Mouse (Mus musculus) T-helper 2 cell (primary cell): ENCODE measurements at regions not wholly inside any gene's neighbourhood (a gene's known extent, or its start where the extent isn't known, plus 50 kb on each side); places are given as distances from the start of the nearest gene placed in this dataset.

Experiments
- in situ Hi-C: fragments of 300-600 bp; cut with MboI, MseI; formaldehyde crosslinking; loops from one replicate; pipeline ENCODE4 v1.15.1; 2025; ENCODE audit warnings: high pct_unique_total_duplicates

- in situ Hi-C loops = no loop called here
Observed at GRCm38 (mm10) chr9:59153945-59154344, 117.7 kb upstream of the Neo1 start.

- in situ Hi-C loops = no loop called here
Observed at GRCm38 (mm10) chr9:59153126-59153525, 116.9 kb upstream of the Neo1 start.

- in situ Hi-C loops = no loop called here
Observed at GRCm38 (mm10) chr9:59144256-59144800, 108.1 kb upstream of the Neo1 start.

- in situ Hi-C loops = no loop called here
Observed at GRCm38 (mm10) chr9:59143610-59144009, 107.4 kb upstream of the Neo1 start.

GRCm38 (mm10) chr9:59134171-59135041 is 98.2 kb upstream of the Neo1 start:
- in situ Hi-C loops = loop anchor here (5.0 kb wide), 1 partner anchor 38 kb away; no protein-coding TSS in a partner anchor

- in situ Hi-C loops = loop anchor here (5.0 kb wide), 1 partner anchor 42 kb away; no protein-coding TSS in a partner anchor
Observed at GRCm38 (mm10) chr9:59129699-59130340, 93.6 kb upstream of the Neo1 start.

- in situ Hi-C loops = no loop called here
Observed at GRCm38 (mm10) chr9:59129252-59129651, 93.0 kb upstream of the Neo1 start.

GRCm38 (mm10) chr9:59128023-59128422 is 91.8 kb upstream of the Neo1 start:
- in situ Hi-C loops = no loop called here

- in situ Hi-C loops = no loop called here
Observed at GRCm38 (mm10) chr9:59125886-59126285, 89.6 kb upstream of the Neo1 start.

- in situ Hi-C loops = no loop called here
Observed at GRCm38 (mm10) chr9:59116561-59116960, 80.3 kb upstream of the Neo1 start.

- in situ Hi-C loops = no loop called here
Observed at GRCm38 (mm10) chr9:59113859-59114258, 77.6 kb upstream of the Neo1 start.

- in situ Hi-C loops = no loop called here
Observed at GRCm38 (mm10) chr9:59099738-59100137, 63.5 kb upstream of the Neo1 start.

GRCm38 (mm10) chr9:59097564-59097963 is 61.3 kb upstream of the Neo1 start:
- in situ Hi-C loops = no loop called here

GRCm38 (mm10) chr9:59096551-59097268 is 60.5 kb upstream of the Neo1 start:
- in situ Hi-C loops = no loop called here

GRCm38 (mm10) chr9:59095626-59096025 is 59.4 kb upstream of the Neo1 start:
- in situ Hi-C loops = no loop called here

- in situ Hi-C loops = no loop called here
Observed at GRCm38 (mm10) chr9:59094106-59094505, 57.9 kb upstream of the Neo1 start.

- in situ Hi-C loops = no loop called here
Observed at GRCm38 (mm10) chr9:59091179-59091578, 54.9 kb upstream of the Neo1 start.

- in situ Hi-C loops = no loop called here
Observed at GRCm38 (mm10) chr9:59087704-59088103, 51.5 kb upstream of the Neo1 start.

GRCm38 (mm10) chr9:59087112-59087511 is 50.9 kb upstream of the Neo1 start:
- in situ Hi-C loops = no loop called here

- in situ Hi-C loops = no loop called here
Observed at GRCm38 (mm10) chr9:59086556-59087102, 50.4 kb upstream of the Neo1 start.
